Mouse (Mus musculus): Measurements from ENCODE around the gene Thrb.

Gene Thrb

GRCm38 (mm10) chr14:17659686-17660328, at the start of gene Thrb:
Thrb (plus strand) TSS chr14:17660261.
- peak; percentile 26 for DNase-seq

- DNase-seq, result peak; percentile 13
These were observed 38.4 kb upstream of the Thrb start for GRCm38 (mm10) chr14:17621671-17622070.

GRCm38 (mm10) chr14:17623936-17624335, 36.1 kb upstream of the Thrb start:
- no peak for DNase-seq

- DNase-seq, result no peak
These were observed 30.8 kb upstream of the Thrb start for GRCm38 (mm10) chr14:17629215-17629614.

- DNase-seq, result peak; percentile 49
These were observed 27.1 kb upstream of the Thrb start for GRCm38 (mm10) chr14:17632887-17633522.

- no peak for DNase-seq
These were observed 23.1 kb upstream of the Thrb start for GRCm38 (mm10) chr14:17636971-17637370.

GRCm38 (mm10) chr14:17641770-17642169, 18.3 kb upstream of the Thrb start:
- DNase-seq, result no peak

- DNase-seq, result no peak
These were observed 5.0 kb upstream of the Thrb start for GRCm38 (mm10) chr14:17655084-17655483.

- peak; percentile 82 for DNase-seq
These were observed 1.0 kb upstream of the Thrb start for GRCm38 (mm10) chr14:17659031-17659430.

- DNase-seq, result peak; percentile 86
These were observed 453 bp downstream of the Thrb start for GRCm38 (mm10) chr14:17660329-17661099.

- peak; percentile 23 for DNase-seq
These were observed 1.1 kb downstream of the Thrb start for GRCm38 (mm10) chr14:17661100-17661521.

GRCm38 (mm10) chr14:17662087-17662486, 2.0 kb downstream of the Thrb start:
- no peak for DNase-seq

GRCm38 (mm10) chr14:17674335-17674734, 14.3 kb downstream of the Thrb start:
- DNase-seq, result no peak

- no peak for DNase-seq
These were observed 15.2 kb downstream of the Thrb start for GRCm38 (mm10) chr14:17675214-17675613.

GRCm38 (mm10) chr14:17681479-17681878, 21.4 kb downstream of the Thrb start:
- DNase-seq, result no peak

GRCm38 (mm10) chr14:17684881-17685280, 24.8 kb downstream of the Thrb start:
- DNase-seq, result no peak

GRCm38 (mm10) chr14:17685491-17685890, 25.4 kb downstream of the Thrb start:
- peak; percentile 60 for DNase-seq

GRCm38 (mm10) chr14:17686939-17687338, 26.9 kb downstream of the Thrb start:
- no peak for DNase-seq

- DNase-seq, result peak; percentile 28
These were observed 31.2 kb downstream of the Thrb start for GRCm38 (mm10) chr14:17691246-17691645.

GRCm38 (mm10) chr14:17695526-17695925, 35.5 kb downstream of the Thrb start:
- no peak for DNase-seq

- peak; percentile 43 for DNase-seq
These were observed 38.0 kb downstream of the Thrb start for GRCm38 (mm10) chr14:17697920-17698632.

- DNase-seq, result no peak
These were observed 40.2 kb downstream of the Thrb start for GRCm38 (mm10) chr14:17700228-17700627.

- no peak for DNase-seq
These were observed 53.3 kb downstream of the Thrb start for GRCm38 (mm10) chr14:17713297-17713904.
